Mouse (Mus musculus): ENCODE data around the gene Suds3. TPM values are rescaled to one million over a fixed set of nuclear protein-coding genes. Genes with fewer than 3 reads are reported as not detected.

The Suds3 gene
- polyA plus RNA-seq, 1 experiment: 65.2 TPM

DNA sequence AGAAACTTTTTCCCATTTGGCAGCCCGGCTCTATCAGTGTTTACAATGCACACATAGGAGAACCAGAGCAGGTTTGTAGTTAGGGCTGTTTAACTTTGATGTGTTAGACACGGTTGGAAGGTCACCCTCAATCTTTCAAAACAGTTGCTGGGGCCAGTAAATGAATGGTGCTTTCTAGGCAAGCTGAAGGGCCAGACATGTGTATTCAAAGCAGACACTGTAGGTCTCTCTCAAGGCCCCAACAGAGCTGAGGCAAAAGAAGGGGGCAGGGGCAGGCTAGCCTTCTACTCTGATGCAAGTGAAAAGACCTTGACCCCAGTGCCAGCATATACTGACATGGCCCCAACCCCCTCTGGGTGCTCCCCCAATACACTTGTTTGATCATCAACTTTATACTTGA, 5.7 kb upstream of the Suds3 start:
- no peak for TF ChIP-seq GATA1 (IDR thresholded peaks at IDR 0.05; ENCODE audit: low read length)

DNA sequence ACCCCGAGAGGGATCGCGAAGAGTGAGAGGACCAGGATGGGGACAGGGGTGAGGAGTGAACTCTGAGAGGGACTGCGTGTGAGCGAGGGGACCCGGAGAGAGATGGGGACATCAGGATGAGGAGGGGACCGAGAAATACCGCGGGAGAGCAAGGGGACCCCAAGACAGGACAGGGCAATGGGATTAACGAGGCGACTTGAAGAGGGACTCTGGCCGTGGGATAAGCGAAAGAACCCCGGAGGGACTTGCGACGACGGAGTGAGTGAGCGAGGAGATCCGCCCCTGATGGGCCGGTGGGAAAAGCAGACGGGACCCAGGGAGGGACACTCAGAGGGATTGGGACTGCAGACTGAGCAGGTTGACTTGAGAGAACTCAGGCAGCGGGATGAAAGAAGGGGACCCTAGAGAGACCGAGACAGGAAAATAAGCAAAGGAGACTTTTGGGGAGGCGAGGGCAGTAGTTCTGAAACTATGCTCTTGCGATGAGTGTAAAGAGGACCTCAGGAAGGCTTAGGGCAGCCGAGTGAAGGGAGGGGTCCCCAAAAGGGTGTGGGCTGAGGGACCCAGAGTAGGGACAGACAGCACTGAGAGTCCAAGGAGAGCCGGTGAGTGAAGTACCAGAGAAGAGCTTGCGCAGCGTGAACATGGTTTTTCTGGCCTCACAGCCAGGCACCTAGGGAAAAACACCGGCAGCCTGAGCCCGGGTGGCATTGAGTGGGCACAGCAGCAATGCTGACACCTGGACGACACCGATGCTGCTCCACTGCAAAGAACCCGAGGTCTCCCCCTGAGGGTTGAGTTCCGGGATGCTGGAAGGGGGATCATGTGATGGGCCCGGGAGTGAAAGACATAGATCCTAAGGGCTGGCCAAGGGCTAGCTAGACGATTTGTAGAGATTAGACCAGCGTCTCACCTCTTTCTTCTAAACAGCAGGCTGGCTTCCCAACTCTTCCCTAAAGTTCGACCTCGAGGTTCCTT, 4.9 kb upstream of the Suds3 start:
- TF ChIP-seq GATA1 (IDR thresholded peaks at IDR 0.05; ENCODE audit: low read length): no peak

DNA sequence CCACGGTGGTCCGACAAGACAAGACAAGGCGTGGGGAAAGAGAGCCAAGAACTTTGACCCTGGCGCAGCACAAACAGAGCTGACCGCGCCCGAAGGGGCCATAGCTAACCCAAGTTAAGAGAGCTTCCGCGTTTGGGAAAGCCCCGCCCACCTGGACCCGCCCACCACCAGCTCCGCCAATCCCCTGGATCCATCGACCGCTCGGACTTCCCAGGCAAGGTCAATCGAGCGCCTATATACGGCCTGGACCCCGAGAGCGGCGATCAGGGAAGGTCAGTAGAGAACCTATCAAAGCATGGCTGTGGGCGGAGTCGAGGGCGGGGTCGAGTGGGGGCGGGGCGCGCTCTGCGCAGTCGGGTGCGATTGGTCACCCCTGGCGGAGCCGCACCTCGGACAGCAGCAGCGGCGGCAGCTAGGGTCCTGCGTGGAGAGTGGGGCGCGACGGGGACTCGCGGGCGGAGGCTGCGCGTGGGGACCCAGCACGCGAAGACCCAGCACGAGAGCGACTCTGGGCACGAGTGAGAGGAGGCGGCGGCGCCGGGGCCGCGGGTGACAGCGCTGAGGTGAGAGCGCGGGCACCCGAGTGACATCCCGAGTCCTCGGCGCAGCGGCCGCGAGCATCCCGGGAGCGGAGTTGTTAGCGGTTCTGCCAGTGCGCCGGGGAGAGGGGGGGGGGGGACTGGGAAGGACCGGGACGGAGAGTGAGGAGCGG, 4.0 kb upstream of the Suds3 start, which contains the start of gene Taok3:
Taok3 (plus strand) TSS at position 353 of the 712 bp plus-strand sequence.
- TF ChIP-seq GATA1 (IDR thresholded peaks at IDR 0.05; ENCODE audit: low read length): no peak

DNA sequence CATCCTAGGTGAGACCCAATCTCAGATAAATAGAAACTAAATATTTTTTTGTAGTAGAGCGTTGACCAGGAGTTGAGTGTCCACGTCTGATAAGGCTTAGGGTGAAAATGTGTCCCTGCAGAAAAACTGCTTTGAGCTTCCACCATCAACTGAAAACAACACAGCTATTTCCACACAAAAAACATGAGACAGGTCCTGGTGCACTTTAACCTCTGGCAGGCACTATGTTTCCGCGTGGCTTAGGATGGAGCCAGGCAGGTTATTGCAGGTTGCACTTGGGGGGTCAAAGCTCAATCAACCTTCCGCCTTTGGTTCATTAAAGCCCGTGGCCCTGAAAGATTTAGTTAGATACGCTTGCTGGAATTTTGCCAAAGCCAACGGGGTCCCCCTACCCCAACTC, 2.9 kb upstream of the Suds3 start:
- TF ChIP-seq GATA1 (IDR thresholded peaks at IDR 0.05; ENCODE audit: low read length): no peak

DNA sequence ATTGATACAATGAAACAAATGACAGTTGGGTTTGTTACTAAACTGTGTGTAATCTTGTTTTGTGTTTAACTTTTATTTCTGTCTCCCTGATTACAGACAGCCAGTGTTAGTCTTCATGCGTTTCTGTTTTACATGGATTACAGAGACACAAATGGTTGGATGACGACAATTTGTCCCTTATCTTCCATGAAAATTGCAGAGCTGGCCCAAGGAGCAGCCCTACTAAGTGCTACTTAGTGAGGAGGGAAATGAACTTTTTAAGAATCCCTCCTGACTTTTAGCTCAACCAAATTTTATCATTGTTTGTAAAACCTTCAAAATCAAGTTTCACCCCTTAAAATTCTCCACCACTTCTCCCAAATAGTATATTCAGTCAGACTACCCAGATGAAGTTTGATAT, 2.3 kb upstream of the Suds3 start:
- no peak for TF ChIP-seq GATA1 (IDR thresholded peaks at IDR 0.05; ENCODE audit: low read length)

DNA sequence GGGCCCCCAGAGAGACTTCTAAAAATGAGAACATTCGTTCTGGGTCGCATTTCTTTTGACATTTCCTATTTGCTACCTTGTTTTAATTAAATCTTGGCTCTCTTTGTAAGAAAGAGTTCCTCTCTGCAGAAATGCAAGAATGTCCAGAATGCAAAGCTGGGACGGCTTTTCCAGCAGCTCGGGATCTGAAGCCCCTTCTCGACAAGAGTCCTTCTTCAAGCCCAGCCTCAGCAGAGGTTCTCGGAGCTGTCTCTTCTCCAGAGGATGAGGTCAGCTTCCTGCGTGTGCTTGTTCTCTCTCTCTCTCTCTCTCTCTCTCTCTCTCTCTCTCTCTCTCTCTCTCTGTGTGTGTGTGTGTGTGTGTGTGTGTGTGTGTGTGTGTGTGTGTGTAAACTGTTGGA, 1.8 kb upstream of the Suds3 start:
- TF ChIP-seq GATA1 (IDR thresholded peaks at IDR 0.05; ENCODE audit: low read length): no peak

DNA sequence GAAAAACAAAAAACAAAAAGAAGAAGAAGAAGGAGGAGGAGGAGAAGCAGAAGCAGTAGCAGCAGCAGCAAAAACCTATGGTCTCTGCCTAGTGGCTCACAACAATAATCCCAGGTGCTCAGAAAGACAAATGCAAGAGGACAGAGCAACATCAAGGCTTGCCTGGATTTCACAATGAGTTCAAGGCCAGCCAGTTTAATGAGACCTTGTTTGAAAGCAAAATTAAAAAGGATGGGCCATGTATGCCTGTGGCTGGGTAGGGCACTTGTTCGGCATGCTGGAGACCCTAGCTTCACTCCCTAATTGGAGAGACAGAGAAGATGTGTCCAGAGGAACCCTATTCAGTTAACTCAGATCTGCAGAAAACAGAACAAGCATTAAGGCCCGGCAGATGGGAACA, 1.3 kb upstream of the Suds3 start:
- TF ChIP-seq GATA1 (IDR thresholded peaks at IDR 0.05; ENCODE audit: low read length): no peak

DNA sequence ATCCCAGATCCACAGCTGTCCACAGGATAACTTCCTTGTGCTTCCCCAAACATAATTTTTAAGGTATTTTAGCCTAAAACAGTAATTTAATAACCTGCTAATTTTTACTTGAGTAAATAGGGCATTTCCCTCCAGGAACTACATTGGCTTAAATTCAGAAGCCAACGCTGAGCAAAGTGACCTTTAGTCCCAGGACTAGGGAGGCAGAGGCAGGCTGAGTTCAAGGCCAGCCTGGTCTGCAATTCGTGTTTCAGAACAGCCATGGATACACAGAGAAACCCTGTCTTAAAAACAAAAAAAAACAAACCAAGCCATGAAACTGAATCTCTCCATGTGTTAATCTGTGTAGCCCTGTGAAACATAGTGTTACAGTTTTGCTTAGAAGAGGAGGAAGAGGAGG, 747 bp upstream of the Suds3 start:
- TF ChIP-seq GATA1 (IDR thresholded peaks at IDR 0.05; ENCODE audit: low read length): no peak

DNA sequence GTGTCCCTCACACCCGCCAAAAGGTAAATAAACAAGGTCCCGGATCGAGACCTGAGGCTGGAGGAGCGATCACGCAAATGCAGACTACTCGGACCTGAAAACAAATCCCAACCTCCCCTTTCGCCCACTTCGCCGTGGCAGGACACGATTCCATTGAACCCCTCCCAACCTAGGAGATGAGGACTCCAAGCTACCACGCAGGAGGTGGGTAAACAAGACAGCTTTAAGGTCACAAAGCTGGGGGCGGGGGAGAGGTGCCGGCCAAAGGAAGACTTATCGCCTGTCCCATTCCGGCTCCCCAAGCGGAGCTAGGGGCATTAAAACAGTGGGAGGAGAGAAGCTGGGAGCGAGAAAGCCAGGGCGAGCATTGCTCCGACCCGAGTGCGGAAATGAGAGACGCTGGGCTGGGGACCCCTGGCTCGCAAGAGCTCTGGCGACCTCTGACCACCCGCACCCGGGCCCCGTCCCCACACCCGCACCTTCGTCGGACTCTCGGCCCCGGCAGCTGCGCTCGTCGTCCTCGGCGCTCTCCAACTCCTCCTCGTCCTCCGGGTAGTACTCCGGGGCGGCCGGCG, 633 bp downstream of the Suds3 start:
- TF ChIP-seq GATA1 (IDR thresholded peaks at IDR 0.05; ENCODE audit: low read length): no peak

DNA sequence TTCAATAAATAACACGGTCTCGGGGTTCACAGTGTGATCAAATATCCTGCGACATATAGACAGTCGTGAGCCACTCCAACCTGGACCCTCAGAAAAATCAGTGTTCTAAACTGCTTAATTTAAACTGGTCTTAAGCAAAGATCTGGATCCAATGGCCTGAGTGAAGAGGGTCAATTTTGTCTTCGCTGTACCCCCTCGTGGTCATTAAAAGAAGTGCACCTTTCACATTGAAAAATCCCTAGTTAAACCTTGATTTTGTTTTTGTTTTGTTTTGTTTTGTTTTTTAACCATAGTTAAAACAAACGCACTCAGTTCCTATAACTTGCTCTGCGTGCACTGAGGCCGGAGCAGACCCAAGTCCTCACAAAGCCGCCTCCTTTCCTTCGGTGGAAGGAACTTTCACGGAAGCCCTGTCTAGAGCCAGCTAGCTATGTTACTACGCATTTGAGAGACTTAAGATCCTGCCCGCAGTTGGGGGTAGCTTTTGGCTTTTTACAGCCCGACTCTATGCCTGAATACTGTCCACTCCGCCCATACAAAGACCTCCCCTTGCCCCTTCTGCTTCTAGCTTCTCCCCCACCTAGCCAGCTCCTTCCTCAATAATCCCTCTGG, 1.2 kb downstream of the Suds3 start:
- no peak for TF ChIP-seq GATA1 (IDR thresholded peaks at IDR 0.05; ENCODE audit: low read length)

DNA sequence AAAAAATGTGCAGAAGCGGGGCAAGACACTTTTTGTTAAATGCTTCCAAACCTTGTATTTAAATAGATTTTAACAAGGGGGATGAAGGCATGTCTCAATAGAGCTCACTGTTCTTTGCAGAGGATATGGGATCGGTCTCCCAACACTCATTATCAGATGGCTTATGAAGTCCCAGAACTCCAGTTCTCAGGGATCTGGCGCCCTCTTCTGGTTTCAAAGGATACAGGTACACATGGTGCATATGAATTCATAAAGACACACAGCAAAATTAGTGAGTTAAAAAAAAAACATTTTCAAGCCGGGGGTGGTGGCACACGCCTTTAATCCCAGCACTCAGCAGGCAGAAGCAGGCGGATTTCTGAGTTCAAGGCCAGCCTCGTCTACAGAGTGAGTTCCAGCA, 2.6 kb downstream of the Suds3 start:
- no peak for TF ChIP-seq GATA1 (IDR thresholded peaks at IDR 0.05; ENCODE audit: low read length)

DNA sequence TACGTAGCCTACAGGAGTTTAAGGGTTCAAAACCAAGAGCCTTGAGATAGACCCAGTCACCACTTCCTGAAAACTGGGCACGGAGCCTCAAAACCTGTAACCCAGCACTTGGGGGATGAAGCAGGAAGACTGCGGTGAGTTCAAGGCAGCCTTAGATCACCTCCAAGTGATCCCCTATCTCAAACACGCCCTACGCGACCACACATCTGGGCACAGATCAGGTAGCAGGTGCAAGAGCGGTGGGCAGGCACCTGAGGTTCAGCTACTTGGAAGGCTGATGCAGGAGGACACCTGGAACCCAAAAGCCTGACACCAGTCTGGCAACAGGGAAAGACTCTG, 4.2 kb downstream of the Suds3 start:
- TF ChIP-seq GATA1 (IDR thresholded peaks at IDR 0.05; ENCODE audit: low read length): no peak

DNA sequence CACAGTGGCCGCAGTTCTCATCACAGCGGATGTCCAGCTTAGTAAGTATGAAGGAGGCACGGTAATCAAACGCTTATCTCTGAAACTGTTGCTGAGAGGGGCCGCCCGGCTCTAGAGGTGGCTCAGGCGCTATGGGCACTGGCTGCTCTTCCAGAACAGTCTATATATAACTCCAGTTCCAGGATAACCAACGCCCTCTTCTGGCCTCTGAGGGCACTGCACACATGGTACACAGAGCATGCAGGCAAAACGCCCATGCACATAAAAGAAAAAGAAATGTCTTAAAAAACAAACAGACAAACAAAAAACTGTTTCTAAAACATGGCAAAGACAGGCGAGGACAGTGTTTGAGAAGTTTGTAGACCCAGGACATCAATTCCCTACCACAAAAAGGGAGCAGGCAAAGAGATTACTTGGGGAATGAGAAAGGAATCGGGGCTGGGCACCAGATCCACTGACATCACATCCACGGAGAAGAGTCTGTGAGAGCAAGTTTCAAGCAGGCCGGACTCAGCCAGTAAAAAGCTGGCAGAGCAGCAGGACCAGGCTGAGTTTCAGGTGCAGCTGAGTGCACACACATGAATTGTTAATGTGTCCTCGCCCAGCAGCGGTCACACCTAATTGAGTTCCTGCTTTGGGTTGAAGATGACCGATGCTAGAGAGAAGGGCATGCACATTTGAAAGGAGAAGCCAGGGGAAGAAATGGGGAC, 4.7 kb downstream of the Suds3 start:
- no peak for TF ChIP-seq GATA1 (IDR thresholded peaks at IDR 0.05; ENCODE audit: low read length)

DNA sequence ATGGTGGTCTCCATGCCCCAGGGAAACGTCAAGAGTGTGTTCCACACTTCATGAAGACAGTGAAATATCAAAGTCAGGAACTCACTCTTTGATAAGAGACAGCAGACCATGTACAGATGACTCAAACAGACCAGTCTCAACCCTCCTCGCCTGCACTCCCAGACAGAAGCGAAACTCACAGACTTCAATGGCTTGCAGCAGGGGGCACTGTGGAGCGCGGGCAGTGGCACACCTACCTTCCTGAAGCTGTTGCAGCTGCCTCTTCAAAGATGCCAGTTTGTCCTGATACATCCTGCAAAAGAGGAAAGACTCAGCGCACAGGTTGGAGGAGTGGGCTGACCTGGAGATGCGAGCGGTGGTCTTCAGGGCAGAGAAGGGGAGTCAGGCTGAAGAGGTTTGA, 6.4 kb downstream of the Suds3 start:
- TF ChIP-seq GATA1 (IDR thresholded peaks at IDR 0.05; ENCODE audit: low read length): no peak

DNA sequence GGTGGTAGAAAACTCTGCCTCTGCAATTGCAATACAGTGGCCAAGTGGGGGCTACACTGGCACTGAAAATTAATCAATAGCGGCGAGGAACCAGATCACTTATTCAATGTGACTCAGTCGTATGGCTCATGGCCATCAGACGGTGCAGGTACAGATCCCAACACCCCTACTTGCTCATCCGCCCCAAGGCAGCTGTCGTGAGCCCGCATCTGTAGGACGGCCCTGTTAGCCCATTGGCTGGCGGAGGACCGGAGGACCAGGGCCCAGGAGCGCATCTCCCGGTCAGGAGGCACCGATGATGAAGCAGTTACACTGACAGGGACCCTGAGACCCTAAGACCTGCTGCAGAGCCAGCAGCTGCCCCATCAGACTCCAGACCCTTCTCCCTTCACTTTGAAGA, 7.2 kb downstream of the Suds3 start:
- no peak for TF ChIP-seq GATA1 (IDR thresholded peaks at IDR 0.05; ENCODE audit: low read length)

All from G1E-ER4 (cell line).